Mouse (Mus musculus) 3T3-L1 (cell line): ENCODE results near the gene Olfr221.

Experiments used
- DNase-seq: peaks from one replicate; pipeline ENCODE4 v3.0.0-alpha.2; 2015; ENCODE audit warnings: low read depth, low spot score

Gene Olfr221

DNA sequence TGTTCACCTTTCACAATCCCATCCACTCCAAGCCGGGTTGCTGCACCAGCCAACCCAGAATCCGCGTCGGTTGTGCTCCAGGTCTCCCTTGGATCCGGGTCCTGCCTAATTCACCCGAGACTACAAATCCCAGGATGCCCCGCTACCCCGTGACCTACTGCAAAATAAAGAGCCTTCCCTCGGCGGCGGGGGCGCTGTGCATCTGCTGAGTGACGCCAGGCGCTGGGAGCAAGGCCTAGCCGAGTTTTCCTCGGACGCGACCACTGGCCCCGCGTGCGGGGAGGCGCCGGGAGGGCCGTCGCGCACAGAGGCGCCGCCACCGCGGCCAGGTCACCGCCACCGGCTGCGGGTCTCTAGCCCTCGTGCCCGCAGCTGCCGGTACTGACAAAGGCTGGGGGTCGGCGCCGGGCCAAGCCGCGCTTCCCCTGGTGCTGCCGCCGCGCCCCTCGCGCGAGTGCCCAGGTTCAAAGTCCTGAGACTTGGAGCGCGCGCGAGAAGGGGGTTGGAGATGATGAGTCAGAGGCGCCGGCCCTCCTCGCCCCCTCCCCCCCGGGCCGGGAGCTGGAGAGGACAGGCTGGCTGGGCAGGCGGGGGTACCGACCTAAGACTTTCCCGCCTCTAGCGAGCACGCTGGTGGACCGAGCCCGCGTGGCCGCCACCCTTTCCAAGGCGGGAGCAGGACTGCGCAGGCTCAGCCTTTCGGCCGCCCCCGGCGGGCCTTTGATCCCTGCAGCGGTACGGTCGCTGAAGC, 22.5 kb downstream of the Olfr221 start:
- peak; percentile 97 for DNase-seq

DNA sequence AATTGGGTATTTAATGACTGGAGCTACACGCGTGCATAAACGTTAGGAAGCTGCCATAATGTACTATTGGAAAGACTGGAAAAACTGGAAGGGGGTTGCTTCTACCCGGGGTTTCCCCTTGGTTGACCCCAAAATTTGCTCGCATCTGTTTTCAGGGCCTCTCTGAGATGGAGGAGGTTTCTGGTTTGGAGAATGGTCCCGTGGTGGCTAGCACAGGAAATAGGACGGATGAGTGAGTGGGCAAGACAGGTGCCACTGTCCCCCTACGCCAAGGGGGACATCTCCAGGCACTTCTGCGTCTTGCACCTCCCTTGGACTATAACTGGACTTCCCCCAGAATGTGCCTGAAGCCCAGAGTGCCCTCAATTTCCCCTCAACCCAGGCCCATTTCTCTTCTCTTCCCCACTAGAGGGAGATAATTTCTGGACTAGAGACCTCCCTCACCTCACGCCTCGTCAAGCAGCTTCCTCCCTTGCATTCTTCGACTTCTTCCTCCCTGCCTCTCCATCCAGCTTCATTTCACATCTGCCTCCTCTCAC, 23.1 kb downstream of the Olfr221 start:
- no peak for DNase-seq

DNA sequence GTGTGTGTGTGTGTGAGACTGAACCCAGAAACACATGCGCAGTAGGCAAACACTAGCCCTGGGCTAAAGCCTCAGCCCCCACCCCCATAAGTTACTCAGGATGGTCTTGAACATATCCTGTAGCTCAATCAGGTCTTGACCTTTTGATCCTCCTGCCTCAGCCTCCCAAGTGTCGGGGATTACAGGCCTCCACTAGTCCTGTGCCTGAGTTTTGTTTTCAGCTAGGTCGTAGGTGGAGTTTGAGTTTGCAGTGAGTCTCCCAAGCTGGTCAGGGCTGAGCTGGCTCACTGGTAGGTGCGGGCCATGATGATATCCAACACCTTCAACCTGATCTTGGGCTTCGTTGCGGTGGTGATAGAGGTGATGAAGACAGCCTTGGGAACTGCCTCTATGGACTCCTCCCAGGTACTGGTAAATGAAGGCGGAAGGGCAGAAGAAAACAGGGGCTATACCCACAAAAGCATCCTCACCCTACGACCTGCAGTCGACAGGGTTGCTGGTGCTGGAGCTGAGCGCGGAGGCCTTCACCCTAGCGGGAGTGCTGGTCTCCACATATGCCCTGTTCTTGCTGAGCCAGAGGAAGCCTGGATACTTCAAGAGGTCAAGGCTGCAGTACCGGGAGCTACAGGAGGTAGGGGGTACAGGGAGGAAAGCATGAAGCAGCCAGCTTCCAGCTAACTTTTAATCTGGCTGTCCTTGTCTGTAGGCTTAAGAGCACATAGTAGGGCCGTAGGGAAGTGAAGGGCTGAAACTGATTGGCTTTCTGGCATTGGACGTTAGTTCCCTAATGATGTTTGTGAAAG, 23.8 kb downstream of the Olfr221 start:
- DNase-seq, result peak; percentile 42

DNA sequence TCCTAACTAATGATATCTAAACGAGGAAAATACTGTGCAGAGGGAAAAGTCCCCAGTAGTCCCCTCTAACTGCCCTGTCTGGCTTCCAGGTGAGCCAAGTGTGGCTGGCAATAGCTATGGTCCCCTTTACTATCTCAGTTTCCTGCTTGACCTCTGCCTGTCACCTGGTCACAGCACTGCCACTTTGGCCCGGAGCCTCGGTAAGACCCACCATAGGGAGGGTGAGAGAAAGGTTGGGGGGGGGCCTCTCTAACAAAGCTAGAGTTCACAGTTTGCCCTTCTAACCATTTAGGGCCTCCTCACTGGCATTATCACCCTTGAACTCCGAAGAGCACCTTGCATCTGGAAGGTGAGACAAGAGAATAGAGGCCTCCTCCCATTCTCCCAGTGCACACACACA, 24.6 kb downstream of the Olfr221 start:
- no peak for DNase-seq

DNA sequence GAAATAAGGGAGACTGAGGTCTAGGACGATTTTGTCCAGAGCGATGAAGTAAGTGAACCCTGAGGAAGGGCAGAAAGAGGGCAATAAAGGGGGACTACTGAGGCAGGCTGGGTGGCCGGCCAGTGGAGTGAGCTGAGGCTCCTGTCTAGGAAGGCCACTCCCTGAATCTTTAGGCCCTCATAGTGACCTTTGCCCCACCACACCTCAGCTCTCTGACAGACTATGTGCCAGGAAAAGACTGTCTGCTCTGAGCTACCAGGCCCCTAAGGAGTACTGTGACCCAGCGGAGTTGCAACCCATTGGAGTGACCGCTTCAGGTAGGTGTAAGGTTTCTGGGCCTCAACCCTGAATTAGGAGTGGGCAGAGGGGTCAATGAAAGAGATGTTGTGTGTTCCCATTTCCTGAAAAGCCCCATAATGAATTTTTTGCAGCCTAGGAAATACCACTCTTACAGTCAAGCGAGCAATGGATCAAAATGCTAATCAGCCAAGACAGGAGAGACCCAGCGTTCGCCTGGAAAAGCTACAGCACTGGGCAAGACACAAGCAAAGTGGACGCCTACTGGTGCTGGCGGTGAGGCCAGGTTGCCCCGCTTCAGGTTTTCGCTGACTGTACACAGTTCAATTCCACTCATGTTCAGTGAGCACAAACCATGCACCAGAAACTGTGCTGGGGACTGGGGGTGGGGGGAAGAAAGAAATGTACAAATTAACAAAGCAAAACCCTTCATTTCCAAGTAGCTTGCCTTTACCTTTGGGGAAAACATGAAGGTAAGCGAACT, 25.4 kb downstream of the Olfr221 start:
- no peak for DNase-seq

DNA sequence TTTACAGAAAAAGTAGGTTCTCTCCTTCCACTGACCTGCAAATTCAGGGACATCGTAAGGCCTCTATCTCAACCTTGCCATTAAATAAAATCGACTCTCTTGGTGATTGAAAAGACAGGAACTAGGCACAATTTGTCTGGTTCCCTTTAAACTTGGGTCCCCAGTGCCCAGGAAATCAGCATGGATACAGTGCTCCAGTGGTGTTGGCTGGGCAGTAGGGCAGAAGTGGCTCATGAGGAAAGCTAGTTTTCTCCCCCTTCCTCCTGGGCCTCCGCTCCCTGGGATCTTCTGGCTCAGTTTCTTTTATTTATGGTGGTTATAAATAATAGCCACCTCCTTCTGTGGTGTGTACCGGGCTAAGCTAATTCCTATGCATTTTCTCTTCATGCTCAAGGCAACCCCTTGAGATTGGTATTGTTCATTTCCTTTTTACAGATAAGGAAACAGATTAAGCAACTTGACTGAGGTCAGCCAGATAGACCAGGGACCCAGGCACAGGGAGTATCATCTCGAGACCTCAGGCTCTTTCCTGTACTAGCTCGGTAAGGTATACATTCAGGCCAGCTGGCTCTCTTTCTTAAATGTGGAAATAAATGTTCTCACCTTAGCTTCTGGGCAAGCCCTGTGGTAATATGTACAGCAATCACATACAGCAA, 26.7 kb downstream of the Olfr221 start, which contains the start of gene Tmem253:
TSS of gene Tmem253 (plus strand) at position 214 of the 656 bp plus-strand sequence.
- no peak for DNase-seq

DNA sequence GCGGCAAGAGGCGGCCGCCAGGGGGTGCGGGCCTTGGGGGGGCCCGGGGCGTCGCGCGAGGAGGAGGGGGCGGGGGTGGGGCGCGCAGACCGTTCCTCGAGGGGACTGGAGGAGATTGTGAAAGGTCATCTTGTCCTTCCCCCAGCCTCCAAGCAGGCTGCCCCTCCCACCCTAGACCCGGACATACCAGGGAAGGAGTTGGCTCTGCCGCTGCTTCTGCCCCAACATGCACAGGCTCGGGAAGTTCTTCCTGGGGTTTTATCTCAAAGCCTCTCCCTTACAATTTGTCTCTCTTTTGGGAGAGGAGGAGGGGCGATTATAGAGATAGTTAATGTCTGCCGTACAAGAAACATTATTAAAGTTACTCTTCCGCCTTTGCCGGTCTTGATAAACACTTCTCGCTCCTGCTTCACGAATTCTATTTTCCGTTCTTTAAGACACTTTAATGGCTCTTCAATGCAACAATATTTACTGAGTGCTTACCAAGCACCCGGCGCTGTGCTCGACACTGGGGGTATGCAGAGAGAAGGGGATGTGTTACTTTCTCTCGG, 27.4 kb downstream of the Olfr221 start:
- peak; percentile 68 for DNase-seq

DNA sequence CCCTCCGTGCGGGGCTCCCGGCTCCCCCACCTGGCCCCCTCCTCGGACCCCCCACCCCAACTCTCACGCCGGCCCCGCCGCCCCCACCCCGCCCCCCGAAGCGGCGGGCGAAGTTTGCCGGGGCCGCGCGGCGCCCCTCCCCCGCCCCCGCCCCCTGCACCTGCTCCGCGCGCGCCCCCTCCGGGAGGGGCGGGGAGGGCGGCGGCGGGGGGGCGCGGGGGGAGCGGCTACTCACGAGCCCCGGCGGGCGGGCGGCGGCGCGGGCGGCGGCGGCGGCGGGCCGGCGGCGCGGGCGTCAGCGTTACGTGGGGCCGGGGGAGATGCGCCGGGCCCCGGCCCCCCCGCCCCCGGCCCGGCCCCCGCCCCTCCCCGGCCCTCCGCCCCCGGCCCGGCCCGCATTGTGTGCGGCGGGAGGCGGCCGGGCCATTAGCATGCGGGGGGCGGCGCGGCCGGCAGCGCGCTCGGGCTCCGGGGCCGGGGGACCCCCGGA, 27.9 kb downstream of the Olfr221 start:
- DNase-seq, result no peak

DNA sequence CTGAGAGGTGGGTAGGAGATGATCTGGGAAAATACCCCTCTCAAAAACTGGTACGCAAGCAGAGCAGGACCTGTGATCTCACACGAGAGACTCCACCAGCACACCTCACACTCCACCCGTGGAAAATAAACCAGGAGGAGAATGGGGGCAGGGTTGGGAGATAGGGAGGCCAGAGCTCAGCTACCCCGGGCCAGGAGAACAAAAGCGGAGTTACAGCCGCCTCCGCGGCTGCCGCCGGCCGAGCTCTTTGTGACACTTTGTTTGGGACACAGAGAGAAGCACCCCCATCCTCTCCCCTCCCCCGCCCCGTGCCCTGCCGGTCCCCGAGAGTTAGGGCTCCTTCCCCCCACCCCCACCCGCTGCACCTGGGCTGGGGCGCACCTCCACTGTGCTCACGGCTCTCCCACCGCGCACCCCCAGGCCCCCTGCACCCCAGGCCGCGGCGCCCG, 28.5 kb downstream of the Olfr221 start:
- DNase-seq, result no peak

DNA sequence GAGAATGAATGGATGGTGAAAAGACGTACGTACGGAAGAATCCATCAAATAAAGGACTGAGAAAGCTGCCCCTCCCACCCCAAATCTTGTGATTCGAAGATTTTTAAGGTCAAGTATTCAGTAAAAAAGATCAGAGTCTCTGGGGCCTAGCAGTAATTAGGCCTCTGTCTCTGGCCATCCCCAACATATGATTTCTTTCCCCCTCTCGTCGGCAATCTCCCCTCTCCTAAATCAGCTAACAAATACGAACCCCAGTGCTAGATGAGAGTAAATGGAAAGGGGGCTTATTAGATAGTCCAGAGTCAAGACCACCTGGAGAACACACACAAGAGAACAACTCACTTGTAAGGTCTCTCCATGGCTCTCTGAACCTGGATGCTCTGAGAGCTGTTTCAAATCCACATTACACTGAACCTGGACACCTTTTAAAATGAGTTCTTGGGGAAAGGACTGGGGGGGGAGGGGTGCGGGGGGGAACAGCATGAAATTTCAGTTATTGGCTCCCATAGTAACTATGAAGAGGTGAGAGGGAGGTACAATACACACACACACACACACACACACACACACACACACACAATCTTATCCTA, 29.1 kb downstream of the Olfr221 start:
- no peak for DNase-seq

DNA sequence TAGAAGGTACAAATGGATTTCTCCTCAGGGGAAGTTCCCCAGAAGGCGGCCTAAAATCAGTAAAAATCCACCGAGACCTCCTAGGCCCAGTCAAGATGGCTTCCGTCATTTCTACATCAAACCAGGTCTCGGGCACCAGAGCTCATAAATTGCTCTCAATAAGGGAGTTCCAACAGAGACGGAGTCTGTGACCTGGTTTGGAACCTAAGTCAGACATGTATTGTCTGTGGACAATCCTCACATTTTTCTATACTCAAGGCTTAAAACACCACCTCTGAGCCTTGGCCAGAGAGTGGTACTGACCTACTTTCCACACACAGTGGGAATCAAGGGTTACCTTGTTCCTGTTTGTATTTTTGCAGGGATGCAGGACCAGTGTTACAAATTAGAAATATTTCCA, 29.7 kb downstream of the Olfr221 start:
- no peak for DNase-seq

DNA sequence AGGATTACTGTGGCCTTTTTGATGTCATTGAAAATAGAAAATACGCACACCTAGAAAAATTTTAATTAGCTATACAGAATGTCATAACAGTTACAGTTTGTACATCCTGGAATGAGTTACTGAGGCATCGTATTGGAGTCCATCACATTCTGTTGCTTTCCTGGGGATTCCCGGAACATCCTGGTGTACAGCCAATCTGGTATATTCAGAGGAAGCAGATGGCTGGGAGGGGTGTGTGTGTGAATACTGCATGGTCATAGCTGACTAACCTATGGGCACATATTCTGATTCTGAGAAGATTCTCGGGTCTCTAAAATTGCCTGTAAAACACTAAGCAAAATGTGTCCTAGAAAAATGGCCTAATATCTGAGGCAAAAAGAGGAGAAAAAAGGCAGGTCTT, 30.2 kb downstream of the Olfr221 start:
- DNase-seq, result peak; percentile 76

DNA sequence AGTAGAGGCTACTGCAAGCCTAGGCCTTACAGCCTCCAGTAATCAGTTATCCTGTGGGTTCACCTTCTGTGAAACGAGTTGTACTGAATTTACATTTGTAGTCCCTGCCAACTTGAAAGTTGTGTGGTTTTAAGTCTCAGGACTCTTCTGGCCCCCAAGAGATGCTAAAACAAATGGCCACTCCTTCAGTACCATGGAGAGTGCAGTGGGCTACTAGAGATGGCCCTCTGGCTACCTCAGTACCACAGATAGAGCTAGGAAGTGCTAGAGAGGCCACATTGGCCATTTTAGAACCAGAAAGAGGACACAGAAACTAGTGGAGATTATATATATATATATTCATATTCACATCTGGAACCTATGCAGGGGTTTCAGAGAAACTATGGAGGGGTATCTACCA, 30.6 kb downstream of the Olfr221 start:
- peak; percentile 40 for DNase-seq

DNA sequence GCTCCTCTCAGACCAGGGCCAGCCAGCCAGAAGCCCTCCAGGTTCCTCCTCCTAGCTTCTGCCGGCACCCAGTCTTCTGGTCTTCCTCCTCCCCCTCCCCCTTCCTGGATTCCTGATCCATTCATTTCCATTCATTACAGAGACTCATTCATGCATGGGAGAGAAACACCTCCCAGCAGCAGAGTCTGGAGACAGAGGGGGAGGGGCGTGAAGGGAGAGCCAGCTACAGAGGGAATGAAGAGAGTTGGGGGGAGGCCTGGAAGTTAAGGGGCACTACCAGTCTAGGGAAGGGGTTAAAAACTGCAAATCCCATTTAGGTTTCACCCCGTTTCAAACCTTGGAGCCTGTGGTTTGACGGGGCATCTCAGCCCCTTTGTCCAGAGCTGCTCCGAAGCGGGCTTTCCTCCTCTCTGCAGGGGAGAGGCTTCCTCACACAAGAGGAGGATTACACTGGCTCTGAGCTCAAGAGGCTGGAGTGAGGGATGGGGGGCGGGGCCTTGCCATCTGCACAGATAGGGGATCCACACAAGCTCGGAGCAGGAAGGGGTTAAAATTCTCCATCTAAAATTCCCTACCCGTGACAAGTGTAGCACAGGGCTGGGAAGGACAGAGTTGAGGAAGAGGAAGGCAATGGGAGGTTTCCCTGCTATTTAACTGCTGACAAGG, 31.7 kb downstream of the Olfr221 start:
- DNase-seq, result no peak

DNA sequence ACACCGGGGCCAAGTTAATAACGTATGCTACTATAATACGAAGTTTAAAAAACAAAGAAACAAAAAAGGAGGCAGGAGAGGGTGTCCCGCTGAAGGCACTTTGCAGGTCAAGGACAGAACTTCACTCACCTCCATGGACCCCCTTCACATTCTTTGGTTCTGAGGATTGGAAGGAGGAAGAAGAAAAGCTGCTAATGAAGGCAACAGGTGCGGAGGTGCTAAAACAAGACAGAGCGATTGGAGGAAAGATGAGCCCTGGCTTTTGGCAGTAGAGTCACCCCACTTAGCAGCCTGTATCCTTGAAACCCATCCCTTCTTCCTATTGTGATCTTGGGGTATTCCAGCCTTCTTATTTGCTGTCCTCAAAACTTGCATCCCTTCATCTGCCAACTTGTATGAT, 32.4 kb downstream of the Olfr221 start:
- DNase-seq, result no peak

DNA sequence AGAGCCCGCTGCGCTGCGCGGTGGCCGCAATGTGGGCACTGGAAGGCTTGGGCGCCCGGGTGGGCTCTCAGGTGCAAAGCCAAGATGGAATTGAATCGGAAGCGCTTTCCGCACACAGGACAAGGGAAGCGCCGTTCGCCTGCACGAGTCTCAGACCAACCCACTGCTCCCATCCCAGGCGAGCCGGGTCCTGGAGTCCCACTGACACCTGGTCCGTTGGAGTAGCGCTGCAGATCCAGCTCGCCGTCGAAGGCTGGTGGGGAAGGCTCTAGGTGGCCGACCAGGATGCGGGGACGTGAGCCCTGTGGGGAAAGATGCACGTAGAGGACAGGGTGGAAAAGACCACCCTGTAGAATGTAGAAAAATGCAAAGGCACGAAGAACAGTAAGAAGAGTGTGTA, 32.9 kb downstream of the Olfr221 start:
- no peak for DNase-seq

DNA sequence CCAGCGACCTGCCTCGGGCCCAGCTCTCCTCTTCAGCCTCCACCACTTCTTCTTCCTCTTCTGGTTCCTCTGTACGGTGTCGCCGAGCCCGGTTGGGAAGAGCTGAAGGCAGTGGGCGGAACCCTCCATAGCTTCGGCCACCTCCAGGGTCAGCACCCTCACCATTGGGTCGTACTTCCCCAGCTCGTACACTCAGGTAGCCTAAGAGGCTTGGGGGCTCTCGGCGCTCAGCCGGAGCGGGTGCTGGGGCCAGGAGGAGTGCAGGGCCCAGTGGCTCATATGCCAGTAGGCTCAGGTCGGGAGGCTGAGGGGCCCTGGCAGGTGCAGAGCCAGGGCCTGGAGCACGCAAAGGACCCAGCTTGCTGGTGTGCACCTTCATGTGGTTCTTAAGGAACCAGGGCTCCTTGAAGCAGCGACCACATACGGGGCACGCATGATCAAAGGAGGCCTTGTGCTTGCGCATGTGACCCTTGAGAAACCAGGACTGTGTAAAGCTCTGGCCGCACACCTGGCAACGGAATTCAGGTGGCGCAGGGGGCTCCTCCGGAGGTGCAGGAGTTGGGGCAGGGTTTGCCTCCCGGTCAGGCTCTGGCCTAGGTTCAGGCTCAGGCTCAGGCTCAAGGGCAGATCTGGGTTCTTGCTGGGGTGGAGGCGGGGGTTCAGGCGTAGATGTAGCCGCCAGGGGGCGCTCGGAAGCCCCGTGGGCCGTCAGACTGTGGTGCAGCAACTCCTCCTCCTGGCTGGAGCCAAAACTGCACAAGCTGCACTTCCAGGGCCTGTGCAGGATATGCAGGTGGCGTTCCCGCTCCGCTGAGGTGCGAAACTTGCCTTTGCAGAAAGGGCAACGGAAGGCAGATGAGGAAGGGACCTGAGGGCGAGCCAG, 33.7 kb downstream of the Olfr221 start:
- peak; percentile 86 for DNase-seq

DNA sequence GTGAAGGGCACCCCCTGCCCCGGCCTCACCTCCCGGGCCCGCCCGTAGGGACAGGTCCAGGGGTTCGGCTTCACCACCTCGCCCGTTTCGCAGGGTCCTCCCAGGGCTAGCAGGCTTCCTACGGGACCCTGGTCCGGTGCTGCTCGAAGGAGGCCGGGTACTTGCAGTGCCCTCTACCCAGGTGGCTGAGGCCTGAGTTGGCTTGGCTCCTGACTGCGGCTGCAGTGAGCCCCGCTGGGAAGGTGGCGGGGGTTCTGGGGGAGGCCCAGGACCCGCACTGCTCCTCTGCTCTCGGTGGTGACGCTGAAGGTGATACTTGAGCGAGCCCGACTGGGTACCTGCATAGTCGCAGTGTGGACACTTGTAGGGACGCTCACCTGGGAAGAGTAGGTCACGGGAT, 35.5 kb downstream of the Olfr221 start:
- DNase-seq, result no peak

DNA sequence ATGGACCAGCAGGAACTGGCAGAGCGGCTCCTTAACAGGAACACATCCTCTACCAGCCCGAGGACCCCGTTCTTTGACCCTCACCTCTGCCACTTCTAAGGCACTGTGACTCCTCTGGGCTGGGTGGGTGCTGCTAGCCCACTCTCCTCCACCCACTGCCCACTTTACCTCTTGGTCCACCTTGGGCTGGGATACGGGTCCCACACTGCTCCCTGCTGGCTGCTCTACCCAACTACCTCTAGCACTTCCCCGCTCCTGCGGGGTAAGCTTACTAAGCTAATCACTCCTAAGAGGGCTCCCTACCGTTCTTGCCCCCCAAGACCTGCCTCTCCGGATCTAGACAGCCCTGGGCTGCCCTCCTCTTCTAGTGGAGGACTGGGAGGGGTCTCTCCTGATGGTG, 36.0 kb downstream of the Olfr221 start:
- peak; percentile 48 for DNase-seq
